Mouse (Mus musculus) activated CD4-positive, CD25-positive, alpha-beta regulatory T cell, adult 9 weeks (primary cell): ENCODE data around the gene Txlng. TPM values are rescaled to one million over a fixed set of nuclear protein-coding genes. Genes with fewer than 3 reads are reported as not detected.

ENCODE experiments used
- polyA plus RNA-seq: library from polyadenylated mRNA; unstranded; fragments of 100-300 nt; shearing (Covaris generic); gene quantifications from one replicate; pipeline ENCODE4 v1.2.1, GENCODE M21; 2017

Txlng gene
- 18.9 TPM for polyA plus RNA-seq

DNA sequence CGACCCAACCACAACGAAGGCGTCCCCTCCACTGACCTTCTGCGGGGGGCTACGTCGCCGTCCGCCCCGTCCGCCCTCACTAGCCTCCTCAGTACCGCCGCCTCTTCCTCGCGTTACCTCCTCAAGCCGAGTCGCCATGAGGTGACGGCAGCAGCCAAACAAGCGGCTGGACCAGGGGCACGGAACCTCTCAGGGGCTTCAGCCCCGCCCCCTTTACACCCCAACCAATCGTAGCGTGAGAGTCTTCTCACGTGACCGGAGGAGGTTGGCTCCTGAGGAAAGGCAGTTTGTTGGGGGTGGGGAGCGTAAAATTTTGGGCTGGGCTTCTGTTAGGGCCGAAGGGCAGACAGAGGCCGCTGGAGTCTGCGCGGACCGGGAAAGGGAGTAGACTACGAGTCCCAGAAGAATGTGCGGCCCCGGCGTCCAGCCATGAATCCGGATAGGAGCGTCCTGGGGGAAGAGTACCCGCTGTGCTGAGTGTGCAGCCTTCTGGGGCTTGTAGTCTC is at the start of gene Txlng:
Gene Txlng (minus strand): TSS at position 252 of the 506 bp plus-strand sequence.

DNA sequence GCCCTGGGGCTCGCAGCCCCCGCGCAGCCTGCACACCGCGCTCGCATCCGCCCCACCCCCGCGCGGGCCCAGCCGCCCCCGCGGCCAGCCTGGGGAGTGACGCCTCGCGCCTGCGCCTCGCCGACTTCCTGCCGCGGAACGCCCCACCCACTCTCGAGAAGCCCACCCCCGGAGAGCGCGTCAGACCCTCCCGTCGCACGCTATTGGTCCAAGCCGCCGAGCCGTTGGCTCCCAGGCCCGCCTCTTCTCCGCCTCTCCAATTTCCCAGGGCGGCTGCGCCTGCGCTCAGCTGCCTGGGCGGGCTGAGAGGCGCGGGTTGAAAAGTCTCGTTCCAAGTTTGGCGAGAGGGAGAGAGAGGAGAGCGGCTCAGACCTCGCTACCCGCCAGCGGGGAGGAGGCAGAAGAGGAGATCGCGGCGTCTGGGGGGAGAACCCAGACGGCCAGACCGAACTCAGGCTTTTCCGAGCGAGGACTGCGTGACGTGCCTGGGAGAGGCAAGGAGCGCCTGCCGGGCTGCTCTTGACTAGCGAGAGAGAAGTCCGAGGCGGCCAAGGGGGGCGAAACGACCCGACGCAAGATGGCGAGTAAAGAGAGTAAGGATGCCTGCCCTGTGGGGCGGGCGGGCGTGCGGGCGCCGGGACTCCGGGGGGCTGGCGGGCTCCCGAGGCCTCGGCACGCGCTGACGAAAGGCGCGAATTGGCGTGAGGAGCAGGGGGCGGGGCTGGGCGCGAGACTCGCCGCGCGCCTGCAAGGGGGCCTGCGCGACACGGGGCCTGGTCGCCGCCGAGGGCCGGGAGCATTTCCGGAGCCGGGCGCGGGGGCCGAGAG is 68.9 kb downstream of the Txlng start, which contains the start of gene Rbbp7:
Gene Rbbp7 (plus strand): TSS at position 288 of the 828 bp plus-strand sequence.

Other genes starting within 250 kb of the Txlng start
- not detected for gene Reps2, start 185.8 kb downstream of the Txlng start, polyA plus RNA-seq
- 302 TPM for gene Rbbp7, start 69.1 kb downstream of the Txlng start, polyA plus RNA-seq
- 36.6 TPM for gene Syap1, start 59.0 kb upstream of the Txlng start, polyA plus RNA-seq
- gene Ctps2, start 71.8 kb upstream of the Txlng start, polyA plus RNA-seq, result 303 TPM
- not detected for gene S100g, start 135.1 kb upstream of the Txlng start, polyA plus RNA-seq